Mouse (Mus musculus) common myeloid progenitor, adult 5-6 weeks (primary cell): ENCODE results near the gene Gna15. TPM values are rescaled to one million over a fixed set of nuclear protein-coding genes. Genes with fewer than 3 reads are reported as not detected.

Experiments
- ATAC-seq: replicated peaks from 2 replicates; pipeline ENCODE4 v1.8.0; 2016; ENCODE audit warnings: low read depth, mild to moderate bottlenecking, moderate TSS enrichment, inconsistent platforms; ENCODE audit not compliant: poor library complexity, severe bottlenecking
- total RNA-seq: library from RNA; stranded (forward); fragments of 200-1000, 187-1606 nt; gene quantifications from 2 replicates; pipeline ENCODE4 v1.2.3, GENCODE M21; 2017

Gene Gna15
- total RNA-seq, 1 experiment from 2014 or later, result 39.1 TPM

DNA sequence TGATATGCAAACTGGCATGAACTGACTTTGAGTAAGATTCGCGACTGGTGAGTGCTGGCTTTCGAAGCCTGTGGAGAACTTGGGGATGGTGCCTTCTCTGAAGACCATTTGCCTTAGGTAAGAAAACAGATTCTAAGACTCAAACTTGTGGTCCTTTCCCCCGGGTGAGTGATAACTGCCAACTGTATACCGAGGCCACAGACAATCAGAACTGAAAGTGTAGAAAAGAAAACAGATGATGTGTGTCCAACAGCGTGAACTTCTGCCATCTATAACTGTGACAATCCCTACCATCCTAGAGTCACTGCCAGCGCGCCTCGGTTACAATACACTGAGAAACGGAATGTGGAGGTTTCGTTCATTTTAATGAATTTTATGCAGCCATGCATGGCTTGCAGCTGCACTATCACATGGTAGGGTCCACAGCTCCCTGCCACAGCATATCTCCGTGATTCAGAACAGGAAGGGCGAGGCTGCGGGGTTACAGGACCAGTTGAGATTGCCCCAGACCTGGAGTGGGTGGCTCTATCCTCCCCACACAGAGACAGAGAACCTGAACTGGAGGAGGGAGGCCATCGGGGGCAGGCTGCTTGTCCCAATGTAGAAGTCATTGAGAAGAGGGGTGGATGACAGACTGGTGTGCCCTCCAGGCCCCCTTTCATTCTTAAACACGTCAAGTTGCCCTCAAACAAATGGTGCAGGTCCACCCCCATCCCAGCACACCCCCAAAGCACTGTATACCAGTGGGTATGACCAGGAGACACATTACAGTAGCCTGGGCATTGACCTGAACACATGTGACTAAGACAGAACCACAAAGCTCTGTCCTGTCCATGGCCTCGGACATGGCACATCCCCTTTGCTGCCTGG, 26.4 kb downstream of the Gna15 start:
- ATAC-seq, result peak; percentile 36

DNA sequence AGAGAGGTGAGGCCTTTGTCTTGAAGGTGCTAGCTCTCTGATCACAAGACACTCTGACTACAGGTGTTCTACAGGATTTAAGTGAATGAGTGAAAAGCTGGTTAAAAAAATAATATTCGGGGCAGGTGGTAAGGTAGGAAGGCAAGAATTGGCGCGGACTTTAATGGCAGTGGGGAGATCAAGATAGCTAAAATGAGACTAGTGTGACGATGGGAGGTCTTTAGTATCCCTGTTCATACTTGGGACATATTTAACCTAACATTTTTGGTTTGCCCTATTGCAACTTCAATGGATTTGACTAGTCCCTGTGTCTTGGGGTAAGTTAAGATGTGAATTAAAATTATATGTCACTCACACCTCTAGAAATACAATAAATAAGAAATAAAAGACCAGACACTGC, 27.1 kb downstream of the Gna15 start:
- no peak for ATAC-seq

DNA sequence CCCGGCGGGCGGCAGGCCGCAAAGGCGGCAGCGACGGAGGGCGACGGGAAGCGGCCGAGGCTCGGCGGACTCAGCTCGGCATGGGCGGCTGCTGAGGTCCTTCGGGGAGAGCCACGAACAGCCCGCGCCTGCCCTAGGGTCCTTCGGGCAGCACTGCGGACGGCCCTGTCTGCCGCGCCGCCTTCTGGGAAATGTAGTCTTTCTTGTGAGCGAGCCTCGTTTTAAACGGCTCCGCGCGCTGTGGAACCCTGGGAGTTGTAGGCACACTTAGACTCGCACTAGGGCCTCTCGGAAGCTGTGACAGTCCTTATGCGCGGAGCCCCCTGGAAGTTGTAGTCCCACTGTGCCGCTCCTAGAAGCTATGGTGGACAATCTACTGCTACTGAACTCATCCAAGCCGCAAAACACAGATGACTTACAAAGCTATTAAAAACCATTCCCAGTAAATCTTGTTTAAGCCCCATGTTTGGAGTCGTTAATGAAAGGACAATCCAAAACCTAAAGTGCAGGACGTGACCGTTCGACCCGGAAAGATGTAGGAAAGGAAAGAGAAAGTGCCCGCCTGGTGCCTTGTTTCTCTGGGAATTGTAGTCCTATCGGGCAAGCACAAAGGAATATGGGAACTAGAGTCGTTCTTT, 27.6 kb downstream of the Gna15 start, which contains the start of gene Ncln:
Gene Ncln, minus strand, starts transcription at position 129 of the 638 bp plus-strand sequence.
- peak; percentile 74 for ATAC-seq

DNA sequence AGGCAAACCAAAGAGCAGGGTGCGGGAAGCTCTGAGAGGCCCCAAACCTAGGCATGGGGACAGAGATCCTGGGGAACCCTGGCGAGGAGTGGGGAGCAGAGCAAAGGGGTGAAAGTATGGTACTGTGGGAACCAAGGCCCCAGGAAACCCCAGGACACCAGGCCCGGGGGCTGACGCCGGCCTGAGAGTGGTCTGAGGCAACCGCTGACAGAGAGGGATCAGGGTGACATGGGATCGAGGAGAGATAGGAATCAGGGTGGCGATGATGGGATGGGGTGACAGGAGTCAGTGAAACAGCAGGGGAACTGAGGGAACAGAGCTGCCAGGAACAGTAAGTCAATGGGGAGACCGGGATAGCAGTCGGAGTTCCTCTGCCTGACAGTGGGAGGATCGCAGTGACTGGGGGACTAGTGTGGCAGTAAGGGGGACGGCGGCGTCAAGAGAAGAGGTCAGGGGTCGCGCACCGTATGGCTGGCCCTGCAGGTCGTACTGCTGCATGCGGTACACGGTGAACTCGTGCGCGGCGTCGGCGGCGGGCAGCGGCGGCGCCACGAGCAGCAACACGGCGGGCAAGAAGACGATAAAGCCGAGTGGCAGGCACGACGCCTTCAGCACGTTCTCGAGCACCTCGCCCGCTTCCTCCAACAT, 28.3 kb downstream of the Gna15 start:
- no peak for ATAC-seq

DNA sequence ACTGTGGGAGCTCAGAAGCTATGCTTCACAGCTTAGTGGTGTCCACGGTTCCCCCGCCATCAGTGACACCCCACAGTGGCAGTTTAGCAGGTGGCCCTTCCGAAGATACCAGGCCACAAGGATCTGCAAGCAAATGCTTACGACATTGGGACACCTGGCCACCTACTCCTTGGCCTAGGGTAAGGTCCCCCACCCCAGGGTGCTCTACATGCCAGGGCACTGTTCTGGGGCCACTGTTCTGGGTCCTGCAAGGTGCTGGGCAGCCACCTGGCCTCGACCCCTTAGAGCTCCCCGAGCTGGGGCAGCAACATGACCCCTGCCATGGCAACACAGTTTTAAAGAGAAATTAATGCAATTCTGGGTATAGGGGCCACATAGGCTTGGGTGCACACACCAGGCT, 28.9 kb downstream of the Gna15 start:
- no peak for ATAC-seq

DNA sequence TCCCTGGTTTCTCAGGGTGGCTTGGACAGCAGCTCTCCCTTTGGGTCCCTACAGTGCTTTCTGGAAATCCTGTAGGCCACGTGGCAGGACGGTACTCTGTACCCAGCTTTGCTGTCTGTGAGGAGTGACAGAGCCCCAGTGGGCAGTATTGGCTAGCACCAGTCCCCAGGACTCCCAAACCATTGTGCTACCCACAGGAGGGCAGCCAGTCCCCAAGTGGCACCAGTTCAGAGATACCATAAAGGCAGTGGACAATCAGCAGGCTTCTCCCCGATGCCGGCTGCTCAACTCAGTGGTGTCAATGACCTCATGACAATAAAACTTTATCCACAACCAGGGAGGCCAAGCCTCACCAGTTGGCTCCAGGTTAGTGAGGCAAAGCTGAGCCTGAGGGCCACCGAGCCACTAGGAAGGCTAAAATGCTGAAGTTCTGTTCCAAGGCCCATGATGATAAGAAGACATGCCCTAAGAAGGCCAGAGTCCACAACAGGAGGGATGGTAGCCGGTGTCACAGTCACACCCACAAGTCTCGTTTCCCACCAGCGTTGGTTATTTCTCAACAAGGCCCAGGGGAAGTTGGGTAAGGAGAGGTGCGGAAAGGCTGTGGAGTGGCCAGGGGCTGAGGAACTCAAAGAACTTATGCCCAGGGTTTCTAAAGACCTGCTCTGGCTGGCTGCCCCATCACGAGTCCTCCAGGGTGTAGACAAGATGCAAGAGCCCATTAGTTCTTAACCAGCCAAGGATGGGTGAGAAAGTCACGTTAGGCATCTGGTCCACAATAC, 29.6 kb downstream of the Gna15 start:
- no peak for ATAC-seq

DNA sequence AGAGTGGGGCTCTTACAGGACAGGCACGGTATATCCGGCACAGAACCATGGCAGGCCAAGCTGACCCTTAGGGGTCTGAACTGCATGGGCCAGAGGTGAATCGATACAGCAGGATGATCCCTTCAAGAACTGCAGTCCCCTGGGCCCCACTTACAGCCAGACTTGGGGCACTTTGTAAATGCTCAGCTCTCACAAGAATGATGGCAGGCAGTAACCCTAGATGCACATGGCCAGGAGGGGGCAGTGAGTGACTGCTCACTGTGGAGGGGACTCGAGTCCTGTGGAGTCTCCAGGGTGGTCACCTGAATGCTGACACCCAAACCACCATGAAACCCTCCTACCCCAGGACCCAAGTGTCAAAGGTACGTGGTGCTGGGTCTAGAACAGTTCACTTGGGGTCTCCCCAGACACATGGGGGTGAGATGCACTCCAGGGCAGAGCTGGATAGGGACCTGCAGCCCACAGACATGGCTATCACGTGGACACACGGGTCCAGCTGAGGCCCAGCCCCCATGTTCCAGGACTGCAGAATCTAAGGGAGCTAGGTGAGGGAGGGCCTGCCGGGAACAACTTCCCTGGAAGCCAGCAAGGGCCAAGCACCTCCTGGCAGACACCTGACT, 30.3 kb downstream of the Gna15 start:
- ATAC-seq, result no peak

DNA sequence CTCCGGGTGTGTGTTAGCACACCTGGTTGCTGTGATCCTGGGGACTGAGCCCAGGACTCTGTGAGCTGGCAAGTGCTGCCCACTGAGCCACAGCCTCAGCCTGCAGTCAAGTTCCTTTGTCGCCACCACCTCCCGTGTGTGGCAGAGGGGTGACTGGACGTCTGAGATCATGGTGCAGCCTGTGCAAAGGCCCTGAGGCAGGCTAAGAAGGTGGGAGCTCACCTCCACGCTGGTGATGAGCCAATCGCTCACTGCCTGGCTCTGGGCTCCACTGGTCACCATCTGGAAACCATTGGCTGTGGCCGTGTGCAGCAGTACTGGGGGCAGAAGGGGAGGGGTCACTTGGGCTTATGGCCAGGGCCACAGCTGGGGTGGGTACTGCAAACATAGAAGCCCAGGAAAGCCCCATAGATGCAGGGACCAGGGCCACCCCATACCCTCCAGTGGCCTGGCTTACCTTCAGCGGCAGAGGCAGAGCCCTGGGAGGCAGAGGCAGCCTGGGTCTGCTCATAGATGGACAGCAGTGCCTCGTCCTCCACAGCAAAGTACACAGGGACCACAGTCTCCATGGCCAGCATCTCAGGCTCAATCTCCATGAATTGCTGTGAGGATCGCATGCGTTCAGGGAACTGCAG, 31.3 kb downstream of the Gna15 start:
- ATAC-seq, result no peak

DNA sequence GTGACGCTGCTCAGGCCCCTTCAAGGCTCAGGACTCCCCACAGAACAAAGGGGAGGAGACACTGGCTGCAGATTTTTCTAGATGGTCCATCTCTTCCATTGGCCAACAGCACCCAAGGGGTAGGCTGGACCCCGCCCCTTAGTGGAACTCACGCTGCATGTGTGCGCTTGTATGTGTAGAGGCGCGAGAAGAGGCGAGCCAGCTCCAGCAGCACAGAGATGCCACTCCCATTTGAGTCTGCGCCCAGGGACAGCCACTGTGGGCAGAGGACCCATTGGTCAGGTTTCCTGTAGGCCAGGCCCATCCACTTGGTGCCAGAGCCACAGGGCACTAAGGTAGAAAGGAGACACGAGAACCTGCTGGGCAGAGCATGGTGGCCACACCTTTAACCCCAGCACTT, 33.0 kb downstream of the Gna15 start:
- no peak for ATAC-seq

DNA sequence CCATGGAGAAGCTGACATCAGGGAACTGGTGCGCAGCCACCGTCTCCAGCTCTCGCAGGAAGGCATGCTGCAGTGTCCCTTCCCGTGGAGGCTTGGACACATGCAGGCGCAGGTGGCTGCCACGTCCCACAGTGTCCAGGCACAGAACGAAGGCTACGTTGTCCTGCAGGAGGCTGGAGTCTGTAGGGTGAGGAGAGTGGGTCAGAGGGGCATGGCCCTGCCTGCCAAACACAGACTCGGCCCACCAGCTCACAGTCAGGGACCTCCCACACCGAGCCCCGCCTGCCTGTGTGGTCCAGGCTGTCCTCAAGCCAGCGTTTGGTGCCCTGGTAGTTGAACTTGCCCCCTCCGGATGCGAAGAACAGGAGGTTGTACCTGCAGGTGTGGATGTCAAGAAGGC, 34.1 kb downstream of the Gna15 start:
- ATAC-seq, result no peak

DNA sequence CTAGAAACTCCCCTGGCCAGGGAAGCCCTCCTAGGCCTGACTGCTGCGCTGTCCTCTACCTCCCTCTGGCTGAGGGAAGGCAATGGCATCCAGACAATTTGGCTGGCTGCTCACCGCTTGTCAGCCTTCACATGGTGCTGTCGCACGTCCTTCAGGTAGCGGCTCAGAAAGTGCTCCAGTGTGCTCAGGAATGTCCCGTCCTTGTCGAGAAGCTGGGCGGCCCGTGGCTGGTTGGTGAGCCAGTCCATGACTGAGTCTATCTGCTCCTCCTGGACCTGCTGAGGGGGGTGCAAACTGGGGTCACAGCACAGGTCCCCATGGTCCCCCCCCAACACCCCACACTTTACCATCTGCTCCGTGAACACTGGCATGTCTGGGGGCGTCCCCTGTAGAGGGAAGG, 35.9 kb downstream of the Gna15 start:
- no peak for ATAC-seq

DNA sequence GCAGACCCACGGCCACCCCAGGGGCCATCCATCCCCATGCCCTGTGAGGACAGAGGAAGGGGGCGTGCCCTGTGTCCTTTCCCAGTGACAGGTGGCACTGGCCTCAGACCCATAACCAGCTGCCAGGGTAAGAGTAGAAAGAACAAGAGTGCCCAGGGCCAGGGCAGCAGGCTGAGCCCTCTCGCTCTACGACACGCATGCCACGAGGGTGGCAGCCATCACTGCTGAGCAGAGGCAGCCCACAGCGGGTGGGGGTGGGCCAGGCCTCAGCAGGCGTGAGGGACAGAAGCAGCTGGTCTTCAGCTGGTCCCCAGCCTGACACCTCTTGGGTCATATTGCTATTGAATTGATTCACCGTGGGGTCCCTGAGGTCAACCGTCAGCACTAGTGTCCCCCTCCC, 37.5 kb downstream of the Gna15 start:
- ATAC-seq, result no peak

DNA sequence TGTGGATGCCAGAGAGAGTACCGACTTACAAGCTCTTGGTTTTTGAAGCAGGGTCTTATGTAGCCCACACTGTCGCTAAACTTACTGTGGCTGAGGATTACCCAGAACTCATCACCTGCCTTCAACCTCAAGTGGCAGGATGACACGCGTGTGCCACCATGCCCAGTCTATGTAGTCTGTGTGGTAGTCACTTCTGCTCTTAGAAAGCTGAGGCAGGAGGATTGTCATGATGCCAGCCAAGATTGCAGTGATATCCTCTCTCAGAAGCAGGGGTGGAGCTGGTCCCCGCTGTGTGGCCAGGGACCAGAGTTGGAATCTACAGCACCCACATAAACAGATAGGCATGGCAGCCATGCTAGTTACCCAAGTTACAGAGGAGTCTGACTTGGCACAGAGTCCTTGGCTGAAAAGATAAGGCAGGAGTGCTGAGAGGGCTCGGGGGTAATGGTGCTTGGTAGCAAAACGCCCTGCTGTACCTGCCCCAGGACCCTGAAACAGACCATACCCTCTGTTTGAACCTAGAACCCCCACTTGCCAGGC, 38.5 kb downstream of the Gna15 start:
- 0 out of 2 replicates have a peak, but pooled peaks have one; percentile 11 for ATAC-seq

DNA sequence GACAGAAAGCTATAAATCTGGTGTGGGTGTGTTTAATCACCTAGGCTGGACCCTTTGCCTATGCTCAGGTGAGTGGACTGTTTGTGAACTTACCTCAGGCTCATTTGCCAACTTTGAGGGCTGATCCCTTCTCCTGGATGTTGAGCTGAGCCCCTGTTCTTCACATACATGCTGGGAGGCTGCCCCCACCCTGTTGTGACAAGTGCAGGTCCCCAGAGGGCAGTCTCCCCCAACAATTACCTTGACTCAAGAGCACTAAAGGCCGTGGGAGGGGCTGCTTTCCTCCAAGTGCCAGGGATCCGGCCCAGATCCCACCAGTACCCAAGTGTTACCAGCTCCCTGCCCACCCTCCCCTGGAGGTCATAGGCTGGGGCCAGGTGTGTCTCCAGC, 39.0 kb downstream of the Gna15 start:
- ATAC-seq, result peak; percentile 34; the same call in 1 of the 2 replicates

DNA sequence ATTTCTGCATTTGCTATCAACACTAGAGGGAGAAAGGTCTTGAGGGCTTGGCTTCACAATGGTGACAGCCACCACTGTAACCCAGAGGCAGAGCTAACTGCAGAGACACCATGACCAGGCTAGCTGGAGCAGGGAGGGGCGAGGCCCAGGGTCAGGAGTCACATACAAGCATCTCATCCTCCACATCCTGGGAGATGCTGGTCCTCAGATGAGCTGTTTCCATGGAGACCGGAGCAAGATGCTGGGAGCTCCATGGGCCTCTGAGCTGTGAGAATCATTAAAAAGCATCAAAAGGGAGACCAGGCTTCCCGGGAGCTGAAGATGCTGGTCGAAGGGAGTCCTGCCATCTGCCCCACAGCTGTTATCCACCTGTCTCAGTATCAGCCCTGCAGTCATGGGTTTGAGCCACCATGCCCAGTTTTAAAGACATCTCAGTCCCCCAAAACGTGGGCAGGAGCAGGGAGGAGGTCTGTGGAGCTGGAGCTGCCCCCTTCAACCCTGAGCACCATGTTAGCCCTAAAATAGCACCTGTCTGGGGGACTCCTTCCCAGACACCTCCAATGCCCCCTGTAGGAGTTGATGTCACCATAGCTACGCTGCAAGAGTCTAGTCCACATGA, 39.5 kb downstream of the Gna15 start:
- ATAC-seq, result no peak

DNA sequence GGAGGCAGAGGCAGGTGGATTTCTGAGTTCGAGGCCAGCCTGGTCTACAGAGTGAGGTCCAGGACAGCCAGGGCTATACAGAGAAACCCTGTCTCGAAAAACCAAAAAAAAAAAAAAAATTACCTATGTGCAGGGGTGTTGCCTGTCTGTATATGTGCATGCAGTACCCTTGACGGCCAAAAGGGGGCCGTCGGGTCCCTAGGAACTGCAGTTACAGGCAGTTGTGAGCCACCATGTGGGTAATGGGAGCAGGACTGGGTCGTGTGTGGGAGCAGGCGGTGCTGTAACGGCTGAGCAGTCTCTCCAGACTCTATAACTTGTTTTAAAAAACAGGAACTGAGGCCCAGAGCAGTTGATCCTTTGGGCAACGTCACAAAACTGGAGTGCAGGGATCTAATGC, 40.0 kb downstream of the Gna15 start:
- peak; percentile 64 for ATAC-seq

DNA sequence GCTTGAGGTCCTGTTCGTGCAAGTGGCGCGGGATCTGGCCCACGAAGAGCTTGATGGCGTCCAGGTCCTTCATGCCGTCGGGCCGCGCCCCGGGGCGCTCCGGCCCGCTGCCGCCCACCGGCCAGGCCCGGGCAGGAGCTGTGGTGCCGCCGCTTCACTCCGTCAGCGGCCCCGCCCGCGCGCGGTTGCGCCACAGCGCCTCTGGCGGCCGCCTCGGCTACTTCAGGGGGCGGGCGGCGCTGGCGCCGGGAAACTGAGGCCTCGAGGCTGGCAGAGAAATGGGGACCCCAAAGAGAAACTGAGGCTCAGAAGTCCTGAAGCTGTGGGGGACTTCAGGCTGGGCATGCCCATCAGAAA, 41.5 kb downstream of the Gna15 start, which contains the start of gene Celf5:
Gene Celf5, minus strand, starts transcription at position 177 of the 357 bp plus-strand sequence.
- no peak; the same call in 1 of the 2 replicates for ATAC-seq

DNA sequence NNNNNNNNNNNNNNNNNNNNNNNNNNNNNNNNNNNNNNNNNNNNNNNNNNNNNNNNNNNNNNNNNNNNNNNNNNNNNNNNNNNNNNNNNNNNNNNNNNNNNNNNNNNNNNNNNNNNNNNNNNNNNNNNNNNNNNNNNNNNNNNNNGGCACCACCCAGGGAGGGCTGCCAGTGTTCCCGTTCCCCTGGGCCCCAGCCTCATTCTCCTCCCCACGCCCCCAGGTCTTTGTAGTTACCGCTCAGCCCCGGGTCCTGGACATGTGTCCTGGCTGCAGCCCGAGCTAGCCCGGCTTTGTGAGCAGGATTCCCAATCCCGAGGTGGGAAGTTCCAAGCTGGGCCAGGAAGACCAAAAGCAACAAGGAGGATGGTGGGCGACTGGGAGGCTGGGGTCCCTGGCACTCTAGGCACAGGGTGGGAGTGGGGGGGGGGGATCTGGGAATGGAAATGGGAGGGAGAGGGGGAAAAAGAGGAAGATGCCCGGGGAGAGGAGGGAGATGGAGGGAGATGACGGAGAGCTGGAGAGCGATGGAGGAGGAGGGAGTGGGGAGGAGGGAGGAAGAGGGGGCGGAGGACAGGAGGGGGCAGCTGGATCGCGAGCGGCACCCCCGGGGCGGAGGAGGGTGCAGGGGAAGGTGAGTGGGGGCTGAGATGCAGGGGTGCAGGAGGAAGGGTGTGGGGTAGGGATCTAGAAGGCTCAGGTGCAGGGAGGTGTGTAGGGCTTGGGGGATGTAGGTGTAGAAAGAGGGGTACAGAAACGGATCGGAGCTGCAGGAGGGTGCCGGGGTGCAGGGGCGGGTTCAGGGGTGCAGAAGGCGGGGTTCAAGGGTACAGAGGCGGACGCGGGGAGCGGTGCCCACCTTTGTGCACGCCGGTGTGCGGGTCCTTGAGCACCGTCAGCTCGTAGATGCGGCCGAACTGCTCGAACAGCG, 42.2 kb downstream of the Gna15 start:
- ATAC-seq, result no peak
